Mouse (Mus musculus): ENCODE measurements around the gene Stk4. TPM values are rescaled to one million over a fixed set of nuclear protein-coding genes. Genes with fewer than 3 reads are reported as not detected.
"Not testable (repeated sequence)": the region's sequence is repeated elsewhere in the genome, so short reads cannot be mapped to it uniquely, and the experiment has no call there.

Stk4 gene
- polyA plus RNA-seq, 2 experiments, result 16.1 to 23.2 TPM

GRCm38 (mm10) chr2:164053767-164054166, 16.4 kb upstream of the Stk4 start:
- WGBS, result 87% methylated on average over 8 of the region's 8 CpGs
- peaks cover 64% of the 10 kb centered on the region for H3K36me3 ChIP-seq (ENCODE audit: control insufficient read depth, insufficient read depth, low read length)
- ATAC-seq (ENCODE audit: low FRiP score, low read depth) (no peak), DNase-seq (ENCODE audit: low spot score) (no peak)
- no peak overlapping the region for H3K4me3 ChIP-seq (replicated peaks; ENCODE audit: low read length)
- no peak overlapping the region for H3K27ac ChIP-seq (replicated peaks; ENCODE audit: low read depth, low read length)
- H3K9me3 ChIP-seq (ENCODE audit: control insufficient read depth, low read length), result no peaks in the 10 kb centered on the region
- no peak for TF ChIP-seq POLR2A (IDR thresholded peaks at IDR 0.05; ENCODE audit: borderline replicate concordance, extremely low read depth, insufficient read depth, insufficient read length)
- no peak overlapping the region for H3K4me2 ChIP-seq (replicated peaks; ENCODE audit: low read depth, low read length, severe bottlenecking)
- no peak overlapping the region for H3K9ac ChIP-seq (ENCODE audit: low read depth, low read length, severe bottlenecking)
- no peaks in the 10 kb centered on the region for H3K27me3 ChIP-seq (ENCODE audit: control insufficient read depth, insufficient read depth, low read length)
- no peaks in the 10 kb centered on the region for H3K4me1 ChIP-seq (ENCODE audit: control insufficient read depth, insufficient read depth, low read length)

GRCm38 (mm10) chr2:164054671-164055070, 15.5 kb upstream of the Stk4 start:
- H3K27ac ChIP-seq (replicated peaks; ENCODE audit: low read depth, low read length), result no peak overlapping the region
- 88% methylated on average over 8 of the region's 8 CpGs for WGBS
- H3K9me3 ChIP-seq (ENCODE audit: control insufficient read depth, low read length), result no peaks in the 10 kb centered on the region
- no peaks in the 10 kb centered on the region for H3K27me3 ChIP-seq (ENCODE audit: control insufficient read depth, insufficient read depth, low read length)
- peaks cover 72% of the 10 kb centered on the region for H3K36me3 ChIP-seq (ENCODE audit: control insufficient read depth, insufficient read depth, low read length)
- no peak overlapping the region for H3K4me2 ChIP-seq (replicated peaks; ENCODE audit: low read depth, low read length, severe bottlenecking)
- DNase-seq (ENCODE audit: low spot score) (no peak), ATAC-seq (ENCODE audit: low FRiP score, low read depth) (no peak)
- no peak overlapping the region for H3K4me3 ChIP-seq (replicated peaks; ENCODE audit: low read length)
- no peak for TF ChIP-seq POLR2A (IDR thresholded peaks at IDR 0.05; ENCODE audit: borderline replicate concordance, extremely low read depth, insufficient read depth, insufficient read length)
- H3K9ac ChIP-seq (ENCODE audit: low read depth, low read length, severe bottlenecking), result no peak overlapping the region
- H3K4me1 ChIP-seq (ENCODE audit: control insufficient read depth, insufficient read depth, low read length), result no peaks in the 10 kb centered on the region

- no peak overlapping the region for H3K9ac ChIP-seq (ENCODE audit: low read depth, low read length, severe bottlenecking)
- ATAC-seq (ENCODE audit: low FRiP score, low read depth), result no peak
- H3K27me3 ChIP-seq (ENCODE audit: control insufficient read depth, insufficient read depth, low read length), result no peaks in the 10 kb centered on the region
- peaks cover 81% of the 10 kb centered on the region for H3K36me3 ChIP-seq (ENCODE audit: control insufficient read depth, insufficient read depth, low read length)
- H3K27ac ChIP-seq (replicated peaks; ENCODE audit: low read depth, low read length), result no peak overlapping the region
- TF ChIP-seq POLR2A (IDR thresholded peaks at IDR 0.05; ENCODE audit: borderline replicate concordance, extremely low read depth, insufficient read depth, insufficient read length), result no peak
- H3K4me2 ChIP-seq (replicated peaks; ENCODE audit: low read depth, low read length, severe bottlenecking), result no peak overlapping the region
- no peaks in the 10 kb centered on the region for H3K9me3 ChIP-seq (ENCODE audit: control insufficient read depth, low read length)
- no peaks in the 10 kb centered on the region for H3K4me1 ChIP-seq (ENCODE audit: control insufficient read depth, insufficient read depth, low read length)
- no peak overlapping the region for H3K4me3 ChIP-seq (replicated peaks; ENCODE audit: low read length)
- DNase-seq (ENCODE audit: low spot score), result no peak
- WGBS, result 88% methylated on average over 8 of the region's 8 CpGs
Measured at GRCm38 (mm10) chr2:164059634-164060235, 10.4 kb upstream of the Stk4 start.

GRCm38 (mm10) chr2:164070765-164071436, 779 bp downstream of the Stk4 start, which contains the start of gene Tomm34:
Gene Tomm34 (minus strand): TSS chr2:164071169.
- Histone ChIP-seq H3K4me3 (replicated peaks; ENCODE audit: low read length) (peak within 1 kb of the TSS; percentile 90), H3K9me3 (ENCODE audit: control insufficient read depth, low read length) (no peaks in the 10 kb centered on the region), H3K27ac (replicated peaks; ENCODE audit: low read depth, low read length) (peak within 1 kb of the TSS; percentile 84), H3K9ac (ENCODE audit: low read depth, low read length, severe bottlenecking) (peak within 1 kb of the TSS; percentile 78), H3K36me3 (ENCODE audit: control insufficient read depth, insufficient read depth, low read length) (peaks cover 13% of the 10 kb centered on the region), H3K4me2 (replicated peaks; ENCODE audit: low read depth, low read length, severe bottlenecking) (peak within 1 kb of the TSS; percentile 72), H3K4me1 (ENCODE audit: control insufficient read depth, insufficient read depth, low read length) (peaks cover 21% of the 10 kb centered on the region), H3K27me3 (ENCODE audit: control insufficient read depth, insufficient read depth, low read length) (no peaks in the 10 kb centered on the region)
- peak; percentile 94 for ATAC-seq (ENCODE audit: low FRiP score, low read depth)
- WGBS, result under 1% methylated on average over 42 of the region's 55 CpGs
- peak; percentile 93 for DNase-seq (ENCODE audit: low spot score)
- peak; percentile 59; the same call in 1 of the 2 replicates for TF ChIP-seq POLR2A (IDR thresholded peaks at IDR 0.05; ENCODE audit: borderline replicate concordance, extremely low read depth, insufficient read depth, insufficient read length)

- Histone ChIP-seq H3K4me1 (ENCODE audit: control insufficient read depth, insufficient read depth, low read length) (peaks cover 21% of the 10 kb centered on the region), H3K4me3 (replicated peaks; ENCODE audit: low read length) (peak overlapping the region; percentile 90), H3K4me2 (replicated peaks; ENCODE audit: low read depth, low read length, severe bottlenecking) (peak overlapping the region; percentile 72)
- H3K27ac ChIP-seq (replicated peaks; ENCODE audit: low read depth, low read length); H3K27me3 ChIP-seq (ENCODE audit: control insufficient read depth, insufficient read depth, low read length); H3K9ac ChIP-seq (ENCODE audit: low read depth, low read length, severe bottlenecking); H3K36me3 ChIP-seq (ENCODE audit: control insufficient read depth, insufficient read depth, low read length); ATAC-seq (ENCODE audit: low FRiP score, low read depth); H3K9me3 ChIP-seq (ENCODE audit: control insufficient read depth, low read length); DNase-seq (ENCODE audit: low spot score): not testable (repeated sequence)
- 76% methylated on average over 11 of the region's 11 CpGs for WGBS
Measured at GRCm38 (mm10) chr2:164071437-164071820, 1.3 kb downstream of the Stk4 start.
